Mouse (Mus musculus): ENCODE measurements around the gene Traip. TPM values are rescaled to one million over a fixed set of nuclear protein-coding genes. Genes with fewer than 3 reads are reported as not detected.

Gene Traip
- 2.2 and 2.6 TPM in 2 replicates for polyA plus RNA-seq (2015; fragmentation: Nextera tagmentation; extraction: Ambion mirVana)

DNA sequence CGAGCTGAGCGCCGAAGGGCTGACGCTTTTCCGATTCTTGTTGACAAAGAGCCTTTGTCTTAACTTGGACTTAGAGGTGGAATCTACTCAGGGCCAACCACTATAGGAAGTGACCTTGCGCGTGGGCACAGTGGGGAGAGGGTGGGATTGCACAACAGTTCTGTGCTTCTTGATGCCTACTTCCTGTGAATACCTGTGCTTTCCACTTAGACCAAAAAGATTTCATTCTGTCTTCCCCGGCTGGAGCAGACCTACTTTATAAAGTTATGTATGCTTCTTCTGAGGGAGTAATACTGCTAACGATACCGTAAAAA, at the start of gene Traip:
Traip (plus strand) TSS at position 215 of the 314 bp plus-strand sequence.
- Histone ChIP-seq H3K4me3 (ENCODE audit: low read depth, low read length) (peak within 1 kb of the TSS; percentile 57), H3K9me3 (ENCODE audit: low read length) (no peaks in the 10 kb centered on the region), H3K4me1 (ENCODE audit: insufficient read depth, low read depth, low read length) (no peaks in the 10 kb centered on the region; the same call in 1 of the 2 replicates), H3K4me2 (replicated peaks; ENCODE audit: low read depth, low read length) (peak within 1 kb of the TSS; percentile 88), H3K9ac (replicated peaks; ENCODE audit: low read depth) (peak within 1 kb of the TSS; percentile 24), H3K27ac (ENCODE audit: low read length) (0 out of 2 replicates have a peak within 1 kb of the TSS, but pooled peaks have one; percentile 28), H3K36me3 (ENCODE audit: insufficient read depth, low read length) (no peaks in the 10 kb centered on the region), H3K27me3 (replicated peaks; ENCODE audit: insufficient read depth, low read length) (no peaks in the 10 kb centered on the region)
- 84% methylated on average over 10 of the region's 10 CpGs for WGBS
- DNase-seq (ENCODE audit: low spot score) (no peak), ATAC-seq (no peak)
- TF ChIP-seq CTCF (IDR thresholded peaks at IDR 0.05) (no peak), EP300 (IDR thresholded peaks at IDR 0.05) (no peak)

DNA sequence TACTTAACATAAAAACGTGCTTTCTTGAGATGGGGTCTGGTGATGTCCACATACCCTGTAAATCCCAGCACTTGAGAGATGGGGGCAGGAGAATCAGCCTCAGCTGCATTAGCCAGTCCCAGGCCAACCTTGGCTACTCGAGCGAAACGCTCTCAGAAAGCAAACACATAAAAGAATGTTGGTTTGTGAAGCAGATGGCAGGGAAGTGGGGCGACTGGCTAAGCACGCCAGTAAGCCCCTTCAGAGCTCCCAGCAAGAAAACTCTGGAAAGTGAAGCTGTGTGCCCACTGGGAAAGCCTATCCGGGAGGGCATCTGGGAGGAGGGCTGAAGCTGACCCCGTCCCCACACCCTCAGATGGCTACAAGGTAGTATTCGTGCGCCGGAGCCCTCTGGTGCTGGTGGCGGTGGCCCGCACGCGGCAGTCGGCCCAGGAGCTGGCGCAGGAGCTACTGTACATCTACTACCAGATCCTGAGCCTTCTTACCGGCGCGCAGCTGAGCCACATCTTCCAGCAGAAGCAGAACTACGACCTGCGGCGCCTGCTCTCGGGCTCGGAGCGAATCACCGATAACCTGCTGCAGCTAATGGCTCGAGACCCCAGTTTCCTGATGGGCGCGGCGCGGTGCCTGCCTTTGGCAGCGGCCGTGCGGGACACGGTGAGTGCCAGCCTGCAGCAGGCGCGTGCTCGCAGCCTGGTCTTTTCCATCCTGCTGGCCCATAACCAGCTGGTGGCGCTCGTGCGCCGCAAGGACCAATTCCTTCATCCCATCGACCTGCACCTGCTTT, 48.9 kb upstream of the Traip start:
- H3K4me3 ChIP-seq (ENCODE audit: low read depth, low read length): no peak overlapping the region
- ATAC-seq (peak; percentile 47), DNase-seq (ENCODE audit: low spot score) (peak; percentile 71)
- no peak overlapping the region for H3K9ac ChIP-seq (replicated peaks; ENCODE audit: low read depth)
- peaks cover 1% of the 10 kb centered on the region; the same call in 1 of the 2 replicates for H3K4me1 ChIP-seq (ENCODE audit: insufficient read depth, low read depth, low read length)
- WGBS: 18% methylated on average over 43 of the region's 44 CpGs
- peaks cover 3% of the 10 kb centered on the region; the same call in 1 of the 2 replicates for H3K36me3 ChIP-seq (ENCODE audit: insufficient read depth, low read length)
- H3K4me2 ChIP-seq (replicated peaks; ENCODE audit: low read depth, low read length): peak overlapping the region; percentile 22; the same call in 1 of the 2 replicates
- no peaks in the 10 kb centered on the region for H3K27me3 ChIP-seq (replicated peaks; ENCODE audit: insufficient read depth, low read length)
- TF ChIP-seq EP300 (IDR thresholded peaks at IDR 0.05): no peak
- peak; percentile 75 for TF ChIP-seq CTCF (IDR thresholded peaks at IDR 0.05)
- H3K27ac ChIP-seq (ENCODE audit: low read length): no peak overlapping the region
- no peaks in the 10 kb centered on the region for H3K9me3 ChIP-seq (ENCODE audit: low read length)

DNA sequence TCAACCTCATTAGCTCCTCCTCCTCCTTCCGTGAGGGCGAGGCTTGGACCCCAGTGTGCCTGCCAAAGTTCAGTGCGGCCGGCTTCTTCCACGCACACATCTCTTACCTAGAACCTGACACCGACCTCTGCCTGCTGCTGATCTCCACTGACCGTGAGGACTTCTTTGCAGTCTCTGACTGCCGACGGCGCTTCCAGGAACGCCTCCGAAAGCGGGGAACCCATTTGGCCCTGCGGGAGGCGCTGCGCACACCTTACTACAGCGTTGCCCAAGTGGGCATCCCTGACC, 48.4 kb upstream of the Traip start:
- no peak for ATAC-seq
- H3K9ac ChIP-seq (replicated peaks; ENCODE audit: low read depth): no peak overlapping the region
- no peak overlapping the region for H3K4me2 ChIP-seq (replicated peaks; ENCODE audit: low read depth, low read length)
- no peak overlapping the region for H3K4me3 ChIP-seq (ENCODE audit: low read depth, low read length)
- no peak overlapping the region for H3K27ac ChIP-seq (ENCODE audit: low read length)
- WGBS: 29% methylated on average over 17 of the region's 17 CpGs
- TF ChIP-seq CTCF (IDR thresholded peaks at IDR 0.05): no peak
- TF ChIP-seq EP300 (IDR thresholded peaks at IDR 0.05): no peak
- peaks cover 3% of the 10 kb centered on the region; the same call in 1 of the 2 replicates for H3K36me3 ChIP-seq (ENCODE audit: insufficient read depth, low read length)
- no peaks in the 10 kb centered on the region for H3K27me3 ChIP-seq (replicated peaks; ENCODE audit: insufficient read depth, low read length)
- no peaks in the 10 kb centered on the region for H3K9me3 ChIP-seq (ENCODE audit: low read length)
- H3K4me1 ChIP-seq (ENCODE audit: insufficient read depth, low read depth, low read length): peaks cover 7% of the 10 kb centered on the region; the same call in 1 of the 2 replicates
- DNase-seq (ENCODE audit: low spot score): no peak

DNA sequence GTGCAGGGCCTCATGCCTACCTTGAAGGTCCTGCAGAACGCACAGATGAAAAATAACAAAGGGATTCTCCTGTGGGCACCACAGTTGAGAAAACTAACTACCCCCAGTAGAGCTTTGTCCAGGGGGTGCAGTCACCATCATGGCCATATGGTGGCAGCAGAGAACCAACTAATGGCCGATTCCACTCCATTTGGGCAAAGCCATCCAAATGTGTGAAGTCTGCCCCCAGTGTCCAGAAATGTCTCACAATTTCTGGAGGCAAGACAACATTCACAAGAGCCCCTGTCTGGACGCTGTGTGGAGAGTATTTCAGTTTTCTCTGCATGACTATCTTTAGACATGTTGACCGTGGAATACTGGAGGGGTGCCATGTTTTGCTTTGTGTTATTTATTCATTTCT, 45.2 kb upstream of the Traip start:
- no peaks in the 10 kb centered on the region for H3K27me3 ChIP-seq (replicated peaks; ENCODE audit: insufficient read depth, low read length)
- no peak overlapping the region for H3K27ac ChIP-seq (ENCODE audit: low read length)
- H3K9ac ChIP-seq (replicated peaks; ENCODE audit: low read depth): no peak overlapping the region
- no peaks in the 10 kb centered on the region for H3K9me3 ChIP-seq (ENCODE audit: low read length)
- DNase-seq (ENCODE audit: low spot score): peak; percentile 92
- 2% methylated on average over 4 of the region's 4 CpGs for WGBS
- no peak overlapping the region for H3K4me3 ChIP-seq (ENCODE audit: low read depth, low read length)
- no peaks in the 10 kb centered on the region for H3K36me3 ChIP-seq (ENCODE audit: insufficient read depth, low read length)
- H3K4me2 ChIP-seq (replicated peaks; ENCODE audit: low read depth, low read length): no peak overlapping the region
- no peak for TF ChIP-seq EP300 (IDR thresholded peaks at IDR 0.05)
- TF ChIP-seq CTCF (IDR thresholded peaks at IDR 0.05): peak; percentile 97
- peak; percentile 64 for ATAC-seq
- peaks cover 10% of the 10 kb centered on the region; the same call in 1 of the 2 replicates for H3K4me1 ChIP-seq (ENCODE audit: insufficient read depth, low read depth, low read length)

- no peak for TF ChIP-seq EP300 (IDR thresholded peaks at IDR 0.05)
- TF ChIP-seq CTCF (IDR thresholded peaks at IDR 0.05): no peak
- WGBS: 21% methylated on average over 18 of the region's 19 CpGs
- H3K27me3 ChIP-seq (replicated peaks; ENCODE audit: insufficient read depth, low read length): no peaks in the 10 kb centered on the region
- DNase-seq (ENCODE audit: low spot score) (peak; percentile 87), ATAC-seq (peak; percentile 74)
- H3K4me2 ChIP-seq (replicated peaks; ENCODE audit: low read depth, low read length): peak within 1 kb of the TSS; percentile 68
- peak within 1 kb of the TSS; percentile 33 for H3K4me3 ChIP-seq (ENCODE audit: low read depth, low read length)
- peak within 1 kb of the TSS; percentile 36 for H3K9ac ChIP-seq (replicated peaks; ENCODE audit: low read depth)
- peak within 1 kb of the TSS; percentile 20; the same call in 1 of the 2 replicates for H3K27ac ChIP-seq (ENCODE audit: low read length)
- peaks cover 10% of the 10 kb centered on the region; the same call in 1 of the 2 replicates for H3K4me1 ChIP-seq (ENCODE audit: insufficient read depth, low read depth, low read length)
- no peaks in the 10 kb centered on the region for H3K36me3 ChIP-seq (ENCODE audit: insufficient read depth, low read length)
- no peaks in the 10 kb centered on the region for H3K9me3 ChIP-seq (ENCODE audit: low read length)
These were observed 43.5 kb upstream of the Traip start, which contains the start of gene Mst1r for GRCm38 (mm10) chr9:107906252-107906966. TSS of gene Mst1r (plus strand) at chr9:107906873.
